Mouse (Mus musculus) liver, embryonic 12.5 days (tissue): ENCODE data around the gene Foxk1. TPM values are rescaled to one million over a fixed set of nuclear protein-coding genes. Genes with fewer than 3 reads are reported as not detected.
A peak's percentile ranks its signal among the peaks of the same experiment; 100 is the strongest.

Experiments used
- ATAC-seq: fragments of 200-750 bp; cut with Nextera tagmentation; 2 replicates; pipeline ENCODE4 v1.8.0; 2017; ENCODE audit warnings: moderate number of reproducible peaks, mild to moderate bottlenecking, moderate library complexity
- H3K27ac ChIP-seq: fragments of 300-500 bp; sonication (generic); 2 replicates; pipeline ENCODE4 v1.5.1; 2016; ENCODE audit warnings: mild to moderate bottlenecking
- H3K27me3 ChIP-seq: fragments of 300-500 bp; sonication (generic); replicated peaks from 2 replicates; pipeline ENCODE4 v1.6.1; 2016; ENCODE audit warnings: mild to moderate bottlenecking, moderate library complexity
- H3K36me3 ChIP-seq: fragments of 300-500 bp; sonication (generic); 2 replicates; pipeline ENCODE4 v1.6.1; 2016; ENCODE audit warnings: mild to moderate bottlenecking, moderate library complexity
- H3K4me1 ChIP-seq: fragments of 300-500 bp; sonication (generic); 2 replicates; pipeline ENCODE4 v1.6.1; 2016
- H3K4me2 ChIP-seq: fragments of 300-500 bp; sonication (generic); 2 replicates; pipeline ENCODE4 v1.6.1; 2016; ENCODE audit warnings: mild to moderate bottlenecking, moderate library complexity
- H3K4me3 ChIP-seq: fragments of 300-500 bp; sonication (generic); 2 replicates; pipeline ENCODE4 v1.5.1; 2016; ENCODE audit warnings: mild to moderate bottlenecking, moderate library complexity
- H3K9ac ChIP-seq: fragments of 300-500 bp; sonication (generic); 2 replicates; pipeline ENCODE4 v1.6.1; 2016; ENCODE audit warnings: mild to moderate bottlenecking, moderate library complexity
- H3K9me3 ChIP-seq: fragments of 300-500 bp; sonication (generic); replicated peaks from 2 replicates; pipeline ENCODE4 v1.6.1; 2016; ENCODE audit warnings: mild to moderate bottlenecking, moderate library complexity
- WGBS: fragments of 180-500 bp; shearing (Covaris S2); methylation state at CpG from one replicate; pipeline ENCODE4 v1.1.7; 2016; ENCODE audit not compliant: insufficient replicate concordance; 5-methylcytosine and 5-hydroxymethylcytosine counted together
- polyA plus RNA-seq: library from polyadenylated mRNA; unstranded; fragments of >200 nt; fragmentation: Nextera tagmentation; extraction: Ambion mirVana; gene quantifications from 2 replicates; pipeline ENCODE4 v1.2.1, GENCODE M21; 2016

Foxk1 gene
- polyA plus RNA-seq, 1 experiment from 2014 or later = 3.1 TPM

- Histone ChIP-seq H3K9me3 (no peaks in the 10 kb centered on the region), H3K4me3 (no peak overlapping the region), H3K9ac (no peak overlapping the region), H3K27me3 (no peaks in the 10 kb centered on the region), H3K4me1 (peaks cover 32% of the 10 kb centered on the region), H3K36me3 (peaks cover 76% of the 10 kb centered on the region), H3K4me2 (no peak overlapping the region), H3K27ac (0 out of 2 replicates have a peak overlapping the region, but pooled peaks have one; percentile 27)
- peak; percentile 57; the same call in 1 of the 2 replicates for ATAC-seq
- WGBS = 33% methylated on average over 1 of the region's 1 CpGs
These were observed 50.5 kb downstream of the Foxk1 start for GRCm38 (mm10) chr5:142451759-142452158.

GRCm38 (mm10) chr5:142453742-142454141 is 52.4 kb downstream of the Foxk1 start:
- Histone ChIP-seq H3K27me3 (no peaks in the 10 kb centered on the region), H3K9me3 (no peaks in the 10 kb centered on the region), H3K36me3 (peaks cover 93% of the 10 kb centered on the region), H3K4me2 (no peak overlapping the region), H3K4me1 (peaks cover 35% of the 10 kb centered on the region), H3K9ac (no peak overlapping the region), H3K27ac (no peak overlapping the region), H3K4me3 (no peak overlapping the region)
- 91% methylated on average over 13 of the region's 13 CpGs for WGBS
- ATAC-seq = no peak

- H3K4me2 ChIP-seq = no peak overlapping the region
- H3K4me3 ChIP-seq = no peak overlapping the region
- no peaks in the 10 kb centered on the region for H3K27me3 ChIP-seq
- no peak for ATAC-seq
- H3K9ac ChIP-seq = no peak overlapping the region
- no peak overlapping the region for H3K27ac ChIP-seq
- H3K4me1 ChIP-seq = peaks cover 38% of the 10 kb centered on the region
- WGBS = 73% methylated on average over 15 of the region's 15 CpGs
- peaks cover 80% of the 10 kb centered on the region for H3K36me3 ChIP-seq
- H3K9me3 ChIP-seq = no peaks in the 10 kb centered on the region
These were observed 55.0 kb downstream of the Foxk1 start for GRCm38 (mm10) chr5:142456318-142456717.

GRCm38 (mm10) chr5:142457345-142457744 is 56.0 kb downstream of the Foxk1 start:
- Histone ChIP-seq H3K9me3 (0 out of 2 replicates have a peak, but pooled peaks cover 4% of the 10 kb centered on the region), H3K9ac (0 out of 2 replicates have a peak overlapping the region, but pooled peaks have one; percentile 17), H3K4me3 (no peak overlapping the region), H3K4me1 (peaks cover 31% of the 10 kb centered on the region), H3K27ac (0 out of 2 replicates have a peak overlapping the region, but pooled peaks have one; percentile 39), H3K27me3 (no peaks in the 10 kb centered on the region), H3K4me2 (no peak overlapping the region), H3K36me3 (peaks cover 83% of the 10 kb centered on the region)
- no peak for ATAC-seq
- WGBS = 40% methylated on average over 10 of the region's 10 CpGs

GRCm38 (mm10) chr5:142458791-142459557 is 57.7 kb downstream of the Foxk1 start:
- H3K4me2 ChIP-seq = no peak overlapping the region
- peaks cover 70% of the 10 kb centered on the region for H3K36me3 ChIP-seq
- no peaks in the 10 kb centered on the region for H3K27me3 ChIP-seq
- no peak overlapping the region for H3K4me3 ChIP-seq
- no peak overlapping the region for H3K9ac ChIP-seq
- H3K9me3 ChIP-seq = 0 out of 2 replicates have a peak, but pooled peaks cover 4% of the 10 kb centered on the region
- no peak for ATAC-seq
- WGBS = 75% methylated on average over 17 of the region's 17 CpGs
- 0 out of 2 replicates have a peak overlapping the region, but pooled peaks have one; percentile 5 for H3K27ac ChIP-seq
- peaks cover 40% of the 10 kb centered on the region for H3K4me1 ChIP-seq

- no peak overlapping the region for H3K4me2 ChIP-seq
- peaks cover 61% of the 10 kb centered on the region for H3K36me3 ChIP-seq
- no peak overlapping the region for H3K4me3 ChIP-seq
- no peak overlapping the region for H3K9ac ChIP-seq
- WGBS = 72% methylated on average over 5 of the region's 5 CpGs
- no peak for ATAC-seq
- H3K4me1 ChIP-seq = peaks cover 46% of the 10 kb centered on the region
- H3K9me3 ChIP-seq = 0 out of 2 replicates have a peak, but pooled peaks cover 4% of the 10 kb centered on the region
- no peaks in the 10 kb centered on the region for H3K27me3 ChIP-seq
- no peak overlapping the region for H3K27ac ChIP-seq
These were observed 58.5 kb downstream of the Foxk1 start for GRCm38 (mm10) chr5:142459834-142460233.

GRCm38 (mm10) chr5:142461942-142462640 is 60.8 kb downstream of the Foxk1 start:
- H3K4me1 ChIP-seq = peaks cover 41% of the 10 kb centered on the region
- no peaks in the 10 kb centered on the region for H3K27me3 ChIP-seq
- H3K9ac ChIP-seq = no peak overlapping the region
- 0 out of 2 replicates have a peak, but pooled peaks cover 4% of the 10 kb centered on the region for H3K9me3 ChIP-seq
- 86% methylated on average over 7 of the region's 7 CpGs for WGBS
- H3K36me3 ChIP-seq = peaks cover 46% of the 10 kb centered on the region
- H3K4me3 ChIP-seq = no peak overlapping the region
- no peak for ATAC-seq
- no peak overlapping the region for H3K27ac ChIP-seq
- H3K4me2 ChIP-seq = no peak overlapping the region

GRCm38 (mm10) chr5:142462641-142462948 is 61.3 kb downstream of the Foxk1 start:
- H3K36me3 ChIP-seq = peaks cover 46% of the 10 kb centered on the region
- no peaks in the 10 kb centered on the region for H3K27me3 ChIP-seq
- H3K9ac ChIP-seq = no peak overlapping the region
- H3K4me1 ChIP-seq = peaks cover 36% of the 10 kb centered on the region
- 89% methylated on average over 2 of the region's 2 CpGs for WGBS
- H3K9me3 ChIP-seq = 0 out of 2 replicates have a peak, but pooled peaks cover 4% of the 10 kb centered on the region
- H3K27ac ChIP-seq = no peak overlapping the region
- no peak for ATAC-seq
- H3K4me3 ChIP-seq = no peak overlapping the region
- no peak overlapping the region for H3K4me2 ChIP-seq

- Histone ChIP-seq H3K27ac (peak overlapping the region; percentile 84), H3K9ac (peak overlapping the region; percentile 86), H3K36me3 (peaks cover 46% of the 10 kb centered on the region), H3K4me3 (peak overlapping the region; percentile 95), H3K27me3 (no peaks in the 10 kb centered on the region), H3K9me3 (0 out of 2 replicates have a peak, but pooled peaks cover 4% of the 10 kb centered on the region), H3K4me2 (peak overlapping the region; percentile 88), H3K4me1 (peaks cover 32% of the 10 kb centered on the region)
- no peak for ATAC-seq
- 79% methylated on average over 6 of the region's 6 CpGs for WGBS
These were observed 61.7 kb downstream of the Foxk1 start for GRCm38 (mm10) chr5:142463011-142463410.

- H3K4me1 ChIP-seq = peaks cover 27% of the 10 kb centered on the region
- peak within 1 kb of the TSS; percentile 95 for H3K4me3 ChIP-seq
- H3K27ac ChIP-seq = peak within 1 kb of the TSS; percentile 84
- H3K27me3 ChIP-seq = no peaks in the 10 kb centered on the region
- H3K36me3 ChIP-seq = peaks cover 46% of the 10 kb centered on the region
- peak within 1 kb of the TSS; percentile 88 for H3K4me2 ChIP-seq
- WGBS = 1% methylated on average over 60 of the region's 60 CpGs
- ATAC-seq = peak; percentile 89
- 0 out of 2 replicates have a peak, but pooled peaks cover 4% of the 10 kb centered on the region for H3K9me3 ChIP-seq
- peak within 1 kb of the TSS; percentile 86 for H3K9ac ChIP-seq
These were observed 62.5 kb downstream of the Foxk1 start, which contains the start of gene Ap5z1 for GRCm38 (mm10) chr5:142463461-142464454. Gene Ap5z1, plus strand, starts transcription at chr5:142463944.

GRCm38 (mm10) chr5:142468375-142468774 is 67.1 kb downstream of the Foxk1 start:
- Histone ChIP-seq H3K9me3 (no peaks in the 10 kb centered on the region), H3K4me2 (no peak overlapping the region), H3K36me3 (peaks cover 58% of the 10 kb centered on the region), H3K27ac (no peak overlapping the region), H3K9ac (no peak overlapping the region), H3K4me3 (no peak overlapping the region), H3K4me1 (peaks cover 15% of the 10 kb centered on the region), H3K27me3 (no peaks in the 10 kb centered on the region)
- WGBS = 90% methylated on average over 13 of the region's 13 CpGs
- no peak for ATAC-seq
